Mouse (Mus musculus) ES-Bruce4 (cell line): ENCODE data around the gene Lamtor3. TPM values are rescaled to one million over a fixed set of nuclear protein-coding genes. Genes with fewer than 3 reads are reported as not detected.

ENCODE experiments used
- H3K27ac ChIP-seq: 2 replicates; pipeline ENCODE4 v1.5.1; 2012; ENCODE audit warnings: low read length, inconsistent platforms; ENCODE audit not compliant: insufficient read depth
- H3K27me3 ChIP-seq: 2 replicates; pipeline ENCODE4 v1.6.1; 2012; ENCODE audit warnings: mild to moderate bottlenecking, low read length, inconsistent platforms; ENCODE audit not compliant: control insufficient read depth, poor library complexity, insufficient read depth, severe bottlenecking
- H3K36me3 ChIP-seq: 2 replicates; pipeline ENCODE4 v1.6.1; 2012; ENCODE audit warnings: inconsistent platforms, mild to moderate bottlenecking, low read length, moderate library complexity; ENCODE audit not compliant: control insufficient read depth, poor library complexity, insufficient read depth, severe bottlenecking
- H3K4me1 ChIP-seq: one replicate; pipeline ENCODE4 v1.8.1; 2011; ENCODE audit warnings: low read length; ENCODE audit not compliant: control insufficient read depth, insufficient read depth
- H3K4me3 ChIP-seq: 2 replicates; pipeline ENCODE4 v1.5.1; 2011; ENCODE audit warnings: low read depth, mild to moderate bottlenecking, low read length
- H3K9ac ChIP-seq: 2 replicates; pipeline ENCODE4 v1.6.1; 2012; ENCODE audit warnings: low read depth, mild to moderate bottlenecking, inconsistent platforms; ENCODE audit not compliant: poor library complexity, severe bottlenecking
- H3K9me3 ChIP-seq: replicated peaks from 2 replicates; pipeline ENCODE4 v1.6.1; 2012; ENCODE audit warnings: mild to moderate bottlenecking, low read length, inconsistent platforms; ENCODE audit not compliant: control insufficient read depth, poor library complexity, insufficient read depth, severe bottlenecking
- CTCF ChIP-seq: IDR thresholded peaks from one replicate; pipeline ENCODE4 v1.8.1; 2011; ENCODE audit warnings: low read depth, low read length
- EP300 ChIP-seq: IDR thresholded peaks from 2 replicates; pipeline ENCODE4 v1.6.1; 2011; ENCODE audit warnings: low read depth, low read length; ENCODE audit not compliant: insufficient read depth
- POLR2A ChIP-seq: IDR thresholded peaks from one replicate; pipeline ENCODE4 v1.8.1; 2011; ENCODE audit warnings: low read length; ENCODE audit not compliant: insufficient read depth
- polyA plus RNA-seq: library from polyadenylated mRNA; stranded (reverse); fragments of >200 nt; gene quantifications from 2 replicates; pipeline ENCODE4 v1.2.4, GENCODE M21; 2011; ENCODE audit warnings: low read depth; ENCODE audit not compliant: missing spikeins, insufficient read depth, insufficient read length

The Lamtor3 gene
- polyA plus RNA-seq, 1 experiment, result 47.1 TPM

- Histone ChIP-seq H3K36me3 (no peaks in the 10 kb centered on the region; the same call in 1 of the 2 replicates), H3K4me1 (peaks cover 13% of the 10 kb centered on the region), H3K27me3 (no peaks in the 10 kb centered on the region), H3K4me3 (no peak overlapping the region), H3K9me3 (no peaks in the 10 kb centered on the region), H3K27ac (peak overlapping the region; percentile 34), H3K9ac (no peak overlapping the region)
- TF ChIP-seq POLR2A (no peak), CTCF (no peak), EP300 (no peak)
These were observed 34.9 kb downstream of the Lamtor3 start for GRCm38 (mm10) chr3:137952914-137953880.

GRCm38 (mm10) chr3:137954256-137954916 is 36.1 kb downstream of the Lamtor3 start:
- Histone ChIP-seq H3K27me3 (no peaks in the 10 kb centered on the region), H3K27ac (peak overlapping the region; percentile 50), H3K9ac (peak overlapping the region; percentile 71; the same call in 1 of the 2 replicates), H3K36me3 (no peaks in the 10 kb centered on the region; the same call in 1 of the 2 replicates), H3K4me3 (peak overlapping the region; percentile 51), H3K4me1 (peaks cover 13% of the 10 kb centered on the region), H3K9me3 (no peaks in the 10 kb centered on the region)
- no peak for TF ChIP-seq POLR2A
- 0 out of 2 replicates have a peak, but pooled peaks have one; percentile 38 for TF ChIP-seq EP300

DNA sequence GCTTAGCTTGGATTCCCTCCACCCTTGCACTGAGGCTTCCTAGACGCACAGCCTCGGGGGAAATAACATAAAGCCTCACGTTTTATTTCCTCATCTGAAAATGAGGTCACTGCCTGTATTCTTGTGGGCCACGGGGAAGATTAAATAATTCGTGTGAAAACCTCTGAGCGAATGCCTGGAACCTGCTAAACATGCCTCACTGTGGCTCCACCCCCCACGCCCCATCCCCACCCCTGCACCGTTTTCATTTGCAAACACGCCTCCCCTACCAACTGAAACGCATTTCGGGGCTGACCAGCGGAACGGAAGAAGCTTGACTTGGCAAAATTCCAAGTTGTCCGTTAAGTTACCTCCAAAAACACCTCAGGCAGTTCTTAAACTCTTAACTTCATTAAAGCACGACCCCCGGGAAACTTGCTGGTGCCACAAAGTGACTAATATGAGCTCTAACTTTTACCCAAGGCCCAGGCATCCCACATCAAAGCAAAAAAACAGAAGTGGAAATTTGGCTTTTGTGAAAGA is 37.3 kb downstream of the Lamtor3 start:
- Histone ChIP-seq H3K9ac (peak overlapping the region; percentile 71), H3K4me3 (peak overlapping the region; percentile 45), H3K9me3 (no peaks in the 10 kb centered on the region), H3K4me1 (peaks cover 9% of the 10 kb centered on the region), H3K27ac (peak overlapping the region; percentile 77), H3K36me3 (no peaks in the 10 kb centered on the region), H3K27me3 (no peaks in the 10 kb centered on the region)
- TF ChIP-seq POLR2A, result no peak
- no peak for TF ChIP-seq EP300
- no peak for TF ChIP-seq CTCF

- TF ChIP-seq CTCF (no peak), EP300 (no peak)
- no peak overlapping the region for H3K9ac ChIP-seq
- no peak overlapping the region for H3K4me3 ChIP-seq
- no peaks in the 10 kb centered on the region for H3K36me3 ChIP-seq
- no peaks in the 10 kb centered on the region for H3K27me3 ChIP-seq
- H3K9me3 ChIP-seq, result no peaks in the 10 kb centered on the region
- H3K4me1 ChIP-seq, result peaks cover 5% of the 10 kb centered on the region
- H3K27ac ChIP-seq, result no peak overlapping the region
These were observed 39.6 kb downstream of the Lamtor3 start for GRCm38 (mm10) chr3:137957864-137958263.

DNA sequence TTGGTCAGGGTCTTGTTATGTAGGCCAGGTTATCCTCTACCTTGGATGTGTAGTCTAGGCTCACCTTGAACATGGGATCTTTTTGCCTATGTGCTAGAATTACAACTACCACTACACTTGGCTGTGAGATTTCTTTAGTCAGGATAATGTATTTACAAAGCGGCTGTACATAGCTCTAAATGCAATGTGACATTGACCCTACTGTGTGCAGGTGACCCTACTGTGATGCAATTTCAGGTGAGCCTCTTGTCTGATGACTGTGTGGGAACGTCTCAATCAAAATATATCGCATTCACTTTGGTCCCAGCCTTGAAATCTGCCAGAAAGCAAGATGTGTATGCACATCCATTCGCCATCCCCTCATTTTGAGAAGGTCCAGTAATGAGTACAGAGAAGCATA is 40.0 kb downstream of the Lamtor3 start:
- H3K4me3 ChIP-seq, result no peak overlapping the region
- H3K36me3 ChIP-seq, result no peaks in the 10 kb centered on the region
- TF ChIP-seq EP300, result no peak
- TF ChIP-seq POLR2A, result no peak
- no peak for TF ChIP-seq CTCF
- no peak overlapping the region for H3K27ac ChIP-seq
- no peak overlapping the region for H3K9ac ChIP-seq
- no peaks in the 10 kb centered on the region for H3K9me3 ChIP-seq
- peaks cover 3% of the 10 kb centered on the region for H3K4me1 ChIP-seq
- no peaks in the 10 kb centered on the region for H3K27me3 ChIP-seq

DNA sequence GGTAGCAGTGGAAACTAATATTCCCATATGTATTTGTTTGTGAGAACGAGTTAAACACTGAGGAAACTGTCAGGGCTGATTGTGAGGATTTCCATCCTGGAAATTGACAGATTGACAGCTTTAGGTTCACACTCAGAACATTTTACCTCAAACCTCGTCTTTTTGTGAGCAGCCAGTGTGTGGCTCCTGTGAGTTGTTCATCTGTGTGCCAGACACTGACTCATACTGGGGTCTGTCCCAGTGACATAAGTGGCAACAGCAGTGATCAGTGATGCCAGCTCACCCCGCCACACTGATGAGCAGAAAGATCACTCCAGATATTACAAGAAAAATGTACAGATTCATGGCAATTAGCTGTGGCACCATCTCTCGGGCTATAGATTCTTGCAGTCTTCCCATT is 41.1 kb downstream of the Lamtor3 start:
- no peak for TF ChIP-seq CTCF

More for the DNA sequence above, 41.1 kb downstream of the Lamtor3 start:
- no peaks in the 10 kb centered on the region for H3K36me3 ChIP-seq
- H3K9me3 ChIP-seq, result no peaks in the 10 kb centered on the region
- no peak overlapping the region for H3K27ac ChIP-seq
- H3K4me1 ChIP-seq, result peaks cover 3% of the 10 kb centered on the region
- H3K27me3 ChIP-seq, result no peaks in the 10 kb centered on the region
- no peak overlapping the region for H3K4me3 ChIP-seq
- H3K9ac ChIP-seq, result no peak overlapping the region
